Mouse (Mus musculus) granulocyte monocyte progenitor cell, adult 5-6 weeks (primary cell): ENCODE results near the gene Npnt. TPM values are rescaled to one million over a fixed set of nuclear protein-coding genes. Genes with fewer than 3 reads are reported as not detected.
A peak's percentile ranks its signal among the peaks of the same experiment; 100 is the strongest.

Source experiments
- ATAC-seq: replicated peaks from 2 replicates; pipeline ENCODE4 v1.8.0; 2016; ENCODE audit warnings: mild to moderate bottlenecking, moderate TSS enrichment, inconsistent platforms; ENCODE audit not compliant: poor library complexity, severe bottlenecking
- total RNA-seq, 2 experiments: library from RNA; stranded (forward) in 1 of 2; stranded (reverse) in 1 of 2; fragments of 200-712, 200-1000 nt in 1 of 2; fragments of >200 nt in 1 of 2; fragmentation: Nextera tagmentation in 1 of 2; gene quantifications; 2 replicates each; pipeline ENCODE4 v1.2.3; 2014 to 2017

Gene Npnt
- total RNA-seq, 2 experiments from 2014 or later = not detected

DNA sequence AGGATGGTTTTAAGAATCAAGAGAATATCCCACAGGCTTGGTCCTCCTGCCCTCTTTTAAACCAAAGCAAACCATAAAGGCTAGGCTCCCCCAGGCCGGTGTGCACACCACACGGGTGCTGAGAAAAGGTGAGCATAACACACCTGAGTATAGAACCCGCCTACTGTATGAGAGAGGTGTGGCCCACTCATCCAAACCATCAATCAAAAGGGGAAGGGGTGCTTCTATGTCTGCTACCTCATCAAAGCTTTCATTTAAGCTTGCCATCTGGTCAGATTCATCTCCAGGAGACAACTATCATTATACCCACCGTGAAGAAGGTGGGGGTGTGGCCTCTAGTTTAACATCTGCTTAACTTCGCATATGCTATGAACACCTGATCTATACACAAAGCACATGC, 52.7 kb downstream of the Npnt start:
- ATAC-seq = no peak

DNA sequence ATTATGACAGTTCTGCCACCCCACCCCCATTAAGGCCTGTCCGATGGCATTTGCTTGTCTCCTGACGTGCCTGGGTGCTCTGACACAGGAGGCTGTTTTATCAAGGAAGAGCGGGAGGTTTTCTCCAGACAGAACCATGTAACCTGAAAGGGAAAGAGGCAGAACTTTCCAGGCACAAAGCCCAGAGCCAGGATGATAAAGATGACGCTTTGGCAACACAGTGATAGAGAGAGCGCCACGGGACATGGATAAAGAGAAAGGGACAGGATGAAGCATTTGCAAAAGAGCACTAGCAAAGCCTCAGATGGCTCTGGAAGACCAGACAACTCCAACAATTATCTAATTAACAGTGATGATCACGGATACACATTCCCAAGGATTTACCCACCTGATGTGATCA, 56.0 kb downstream of the Npnt start:
- ATAC-seq = no peak

DNA sequence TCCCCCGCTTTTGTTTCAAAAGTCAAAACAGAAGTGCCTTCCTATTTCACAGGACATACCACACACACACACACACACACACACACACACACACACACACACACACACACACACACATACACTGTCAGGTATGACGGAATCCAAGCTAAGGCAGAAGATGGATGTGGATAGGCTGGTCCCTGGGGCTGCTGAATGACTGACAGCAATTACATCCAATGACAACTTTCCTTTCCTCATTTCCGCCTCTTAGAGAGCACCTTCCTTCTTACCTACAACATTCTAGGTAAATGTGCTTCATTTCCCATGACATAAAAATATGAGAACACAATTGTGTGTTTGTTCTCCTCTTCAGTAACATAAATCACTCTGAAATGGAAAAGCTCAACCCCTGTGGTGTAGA, 56.4 kb downstream of the Npnt start:
- no peak for ATAC-seq

DNA sequence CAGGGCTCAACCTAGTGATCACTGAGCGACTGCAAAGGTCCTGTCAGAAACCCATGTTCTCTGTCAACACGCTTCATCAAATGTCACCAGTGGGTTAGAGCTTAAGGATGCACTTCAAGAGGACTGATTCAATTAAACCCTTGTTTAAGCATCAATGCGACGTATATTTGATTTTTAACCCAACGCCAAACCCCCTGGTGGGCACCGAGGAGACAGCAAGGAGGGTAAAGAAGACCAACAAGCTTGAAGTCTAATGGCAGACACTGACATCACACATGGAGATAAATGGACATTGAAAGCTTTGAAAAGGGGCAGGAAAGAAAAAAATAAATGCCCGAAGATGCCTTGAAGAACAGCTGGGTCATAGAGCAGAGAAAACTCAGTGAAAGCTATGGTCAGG, 57.0 kb downstream of the Npnt start:
- ATAC-seq = no peak

DNA sequence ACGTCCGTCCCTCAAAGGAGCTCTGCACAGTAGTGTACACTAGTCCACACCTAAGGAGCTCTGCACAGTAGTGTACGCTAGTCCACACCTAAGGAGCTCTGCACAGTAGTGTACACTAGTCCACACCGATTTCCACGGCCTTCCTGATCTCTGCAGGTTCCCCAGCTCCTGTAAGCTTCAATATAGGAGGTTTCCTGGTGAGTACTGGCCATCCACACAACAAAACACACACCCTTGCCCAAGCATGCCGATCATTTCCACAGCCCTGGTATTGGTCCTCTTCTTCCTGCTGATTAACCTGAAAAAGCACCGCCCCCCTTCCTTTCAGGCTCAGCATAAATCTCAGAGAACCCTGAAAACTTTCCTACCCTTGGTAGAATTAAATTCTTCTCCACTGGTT, 57.6 kb downstream of the Npnt start:
- ATAC-seq = no peak

DNA sequence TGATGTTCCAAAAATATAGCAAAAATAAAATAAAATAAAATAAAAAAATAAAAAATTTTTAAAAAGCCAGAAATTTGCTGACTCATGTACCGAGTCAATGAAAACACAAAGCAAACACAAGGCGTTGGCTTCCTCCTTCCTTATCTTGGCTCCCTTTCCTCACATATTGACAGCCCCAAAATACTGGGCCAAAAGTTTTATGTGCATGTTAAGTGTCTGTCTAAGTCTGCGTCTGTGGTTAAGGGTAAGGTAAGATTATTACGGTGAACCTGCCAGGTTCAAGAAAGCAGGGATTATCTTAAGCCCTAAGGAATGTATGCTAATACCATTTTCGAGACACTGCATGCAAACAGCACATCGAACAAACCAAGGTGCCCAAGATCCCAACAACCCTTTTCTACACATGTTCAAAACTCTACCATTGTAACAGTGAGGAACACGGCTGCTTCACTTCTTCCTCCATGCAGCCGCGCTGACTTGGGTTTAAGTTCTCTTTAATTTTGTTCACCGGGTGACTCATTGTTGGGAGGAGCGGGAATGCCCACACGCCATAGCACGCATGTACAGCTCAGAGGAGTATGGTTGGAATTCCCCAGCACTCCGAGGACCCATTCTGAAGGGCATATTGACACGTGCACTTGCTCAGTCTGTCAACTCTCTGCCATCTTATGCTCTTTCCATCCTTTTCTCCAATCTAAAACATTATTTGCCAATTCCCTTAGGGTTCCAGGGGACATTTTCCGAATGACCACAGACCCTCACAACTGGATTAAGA, 62.8 kb downstream of the Npnt start:
- ATAC-seq = 0 out of 2 replicates have a peak, but pooled peaks have one; percentile 33

DNA sequence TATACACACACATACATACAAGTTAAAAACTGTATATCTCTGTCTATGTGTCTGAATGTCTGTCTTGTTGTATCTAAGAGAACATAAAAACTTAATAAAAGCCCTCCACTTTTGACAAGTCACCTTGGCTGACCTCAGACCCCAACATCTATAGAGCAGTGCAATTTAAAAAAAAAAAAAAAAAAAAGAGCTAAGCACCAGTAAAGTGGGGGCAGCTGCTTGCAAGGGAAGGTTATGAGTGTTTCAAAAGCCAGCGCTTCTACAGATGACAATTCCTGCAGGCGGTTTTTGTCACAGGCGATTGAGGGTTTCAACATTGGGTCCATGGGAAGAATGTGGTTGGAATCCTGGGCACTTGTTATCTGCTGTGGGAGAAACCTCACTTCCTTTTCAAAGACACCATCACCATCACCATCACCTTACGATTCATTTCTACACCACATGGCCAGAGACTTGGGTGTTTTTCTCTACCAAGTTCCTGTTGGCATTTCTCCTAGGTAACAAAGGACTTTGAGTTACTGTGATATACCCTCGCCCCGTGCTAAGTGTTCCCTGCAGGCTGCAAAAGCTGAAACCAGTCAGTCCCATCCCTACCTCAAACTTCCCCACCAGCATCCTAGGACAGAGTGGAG, 63.6 kb downstream of the Npnt start:
- peak; percentile 80 for ATAC-seq

DNA sequence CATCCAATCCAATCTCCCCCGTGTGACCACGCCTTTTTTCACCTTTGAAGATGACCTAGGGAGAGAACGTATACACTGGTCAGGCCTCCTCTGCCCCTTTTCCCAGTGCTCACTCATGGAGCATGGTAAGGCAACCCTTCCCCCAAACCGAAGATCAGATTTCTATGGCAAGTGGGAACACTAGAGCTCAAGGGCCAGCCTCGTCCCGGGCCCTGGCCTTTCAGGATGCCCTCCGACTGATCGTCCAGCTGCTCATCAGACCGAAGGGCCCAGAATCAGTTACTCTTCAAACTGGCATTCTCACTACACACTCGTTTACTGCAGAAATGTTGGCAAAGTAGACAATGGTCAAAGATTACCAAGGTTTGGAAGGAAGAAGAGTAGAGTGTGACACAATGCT, 65.6 kb downstream of the Npnt start:
- no peak for ATAC-seq

DNA sequence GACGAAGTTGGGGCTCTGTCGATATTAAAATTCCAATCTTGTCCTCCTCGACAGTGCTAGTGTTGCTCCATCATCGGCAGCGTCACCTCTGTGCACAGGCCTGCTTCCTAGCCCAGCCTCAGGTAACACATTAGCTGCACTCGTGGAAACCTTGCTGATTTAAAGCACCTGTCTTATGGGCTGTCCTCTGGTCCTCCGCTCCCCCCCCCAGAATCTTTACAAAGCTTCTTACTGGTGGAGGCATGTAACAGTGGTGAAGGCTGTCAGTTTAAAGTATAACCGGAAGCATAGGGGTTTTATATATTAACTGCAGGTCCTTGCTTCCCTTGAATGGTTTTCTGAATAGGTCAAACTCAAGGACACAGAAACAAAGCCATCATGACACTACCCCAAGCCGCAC, 66.8 kb downstream of the Npnt start:
- ATAC-seq = no peak

DNA sequence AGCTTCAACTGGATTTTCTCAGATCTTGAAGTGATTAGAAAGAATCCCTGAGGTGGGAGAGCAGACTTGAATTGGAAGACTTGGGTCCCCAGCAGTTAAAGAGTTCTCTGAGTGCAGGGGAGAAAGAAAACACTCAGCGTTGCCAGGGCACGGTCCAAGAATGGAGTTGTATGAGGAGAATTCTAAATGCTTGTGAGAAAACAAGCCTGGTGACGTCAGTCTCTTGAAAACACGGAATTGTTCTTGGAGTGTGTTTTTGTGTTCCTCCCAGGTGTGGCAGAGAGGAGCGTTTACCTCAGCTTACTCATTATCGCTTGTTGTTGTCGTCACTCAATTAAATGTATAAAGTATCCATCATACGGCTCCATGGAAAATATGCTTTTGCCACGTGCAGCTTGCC, 69.3 kb downstream of the Npnt start:
- no peak for ATAC-seq

DNA sequence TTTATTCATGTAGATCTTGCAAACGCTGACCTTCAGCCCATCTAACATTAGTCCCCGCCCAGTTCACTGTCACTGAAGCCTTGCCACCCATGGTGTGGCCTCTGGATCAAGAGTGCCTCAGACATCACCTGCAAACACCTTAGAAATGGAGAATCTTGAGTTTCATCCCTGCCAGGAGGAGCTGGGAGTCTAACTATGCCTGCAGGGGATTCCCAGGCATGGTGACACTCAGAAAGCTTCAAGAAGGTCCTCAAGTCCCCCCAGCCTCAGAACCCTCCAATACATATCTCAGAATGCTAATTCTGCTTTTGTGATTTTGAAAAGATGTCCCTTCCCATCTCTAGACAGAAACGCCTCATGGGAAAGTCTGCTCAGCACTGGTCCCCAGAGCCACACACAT, 69.7 kb downstream of the Npnt start:
- no peak for ATAC-seq

DNA sequence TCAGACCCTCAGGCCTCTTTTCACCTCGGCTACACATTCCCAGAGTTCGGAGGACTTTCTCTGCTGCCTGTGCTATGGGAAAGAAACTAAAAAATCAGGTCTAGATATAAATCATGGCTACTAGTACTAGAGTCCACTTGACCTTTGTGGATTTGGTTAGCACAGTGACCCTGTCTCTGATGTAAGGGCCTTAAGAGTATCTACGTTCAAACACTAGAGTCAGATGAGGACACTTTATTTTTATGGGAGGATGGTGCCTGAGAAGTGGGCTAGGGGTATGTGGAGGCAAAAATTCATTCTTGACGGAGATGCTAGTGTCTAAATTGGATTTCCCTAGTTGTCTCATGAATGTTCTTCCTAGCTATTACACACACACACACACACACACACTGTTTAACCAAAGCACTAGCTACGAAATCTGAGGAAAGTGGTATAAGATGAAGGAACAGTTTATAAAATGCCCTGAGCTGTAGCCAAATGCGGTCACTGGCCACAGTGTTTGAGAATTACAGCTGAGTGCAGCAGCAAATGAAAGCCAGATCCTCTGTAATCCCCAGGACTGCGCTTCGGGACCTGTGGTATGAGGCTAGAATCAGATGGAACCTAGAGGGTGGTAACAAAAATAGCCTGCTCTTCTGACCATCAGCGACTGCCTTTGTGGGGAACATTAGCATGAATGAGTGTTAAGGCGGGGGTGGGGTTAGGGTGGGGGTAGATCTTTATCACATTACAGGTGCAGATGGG, 73.0 kb downstream of the Npnt start:
- no peak for ATAC-seq

DNA sequence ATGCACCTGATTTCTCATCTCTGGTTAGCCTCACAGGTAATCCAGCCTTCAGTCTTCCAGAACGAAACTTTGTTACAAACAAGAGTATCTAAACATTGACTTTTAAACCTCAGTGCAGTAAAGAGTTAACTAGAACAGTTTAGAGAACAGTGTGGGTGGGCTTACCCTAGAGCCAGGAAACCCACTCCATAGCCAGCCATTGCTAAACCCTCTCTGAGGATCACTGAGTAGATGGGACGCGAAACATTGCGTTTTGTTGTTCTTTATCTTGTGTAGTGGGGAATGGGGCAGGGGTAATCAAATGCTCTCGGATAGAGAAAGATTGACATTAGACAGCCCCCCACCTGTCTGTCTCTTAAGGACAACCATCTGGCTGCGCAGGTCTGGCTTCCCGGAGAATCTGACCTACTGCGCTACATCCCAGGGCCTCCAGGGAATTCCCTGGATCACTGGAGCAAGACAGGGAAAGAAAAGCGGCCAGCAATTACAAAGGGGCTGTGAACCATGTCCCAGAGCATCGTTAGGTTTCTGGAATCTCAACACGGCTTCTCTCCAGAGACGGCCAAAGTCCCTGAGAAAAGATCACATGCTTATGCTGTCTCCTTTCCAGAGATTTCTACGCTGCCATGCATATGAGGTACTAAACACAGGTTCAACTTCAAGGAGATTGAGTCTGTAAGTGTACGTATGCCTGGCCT, 73.9 kb downstream of the Npnt start:
- no peak for ATAC-seq

DNA sequence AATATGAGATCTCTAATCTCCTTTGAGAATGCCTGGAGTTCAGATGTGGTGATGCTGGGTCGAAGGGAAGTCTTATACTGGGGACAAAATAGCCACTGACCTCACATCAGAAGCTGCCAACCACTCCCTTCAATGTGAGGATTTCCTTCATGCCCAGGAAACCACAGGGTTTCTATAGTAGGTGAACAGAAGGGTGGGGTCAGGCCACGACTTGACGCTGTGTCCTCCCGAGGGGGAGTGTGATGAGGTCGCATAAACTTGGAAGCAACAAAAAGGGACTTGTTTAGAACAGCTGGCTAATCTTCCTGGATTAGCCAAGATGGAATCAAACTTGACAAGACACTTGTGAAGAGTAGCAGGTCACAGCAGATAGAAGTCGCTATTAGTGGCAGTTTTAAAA, 76.8 kb downstream of the Npnt start:
- no peak for ATAC-seq

DNA sequence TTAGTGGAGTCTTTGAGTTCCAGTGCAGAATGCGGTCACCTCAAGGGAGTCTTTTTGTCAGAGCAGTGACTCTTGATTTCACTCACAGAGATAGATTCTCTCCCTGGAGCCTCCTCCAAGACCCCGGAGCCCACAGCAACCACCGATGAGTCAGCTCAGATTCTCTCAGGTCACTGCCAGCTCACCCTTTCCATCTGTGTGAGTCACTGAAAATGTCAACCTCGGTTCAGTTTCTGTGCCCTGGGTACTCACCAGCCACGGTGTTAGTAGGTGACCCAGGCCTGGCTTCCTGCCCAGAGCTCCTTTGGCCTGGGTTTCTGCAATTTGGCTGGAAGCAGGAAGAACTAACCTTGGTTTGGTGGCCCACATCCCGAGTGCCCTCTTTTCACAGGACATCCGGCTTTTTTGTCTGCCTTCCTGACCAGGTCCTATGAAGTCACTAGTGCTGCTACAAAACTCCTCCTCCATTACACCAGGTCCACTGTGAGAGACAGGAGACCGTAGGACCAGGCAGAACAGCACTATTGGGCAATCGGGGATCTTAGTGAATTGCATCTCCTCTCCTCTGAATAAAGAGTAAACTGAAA, 78.7 kb downstream of the Npnt start:
- peak; percentile 59 for ATAC-seq

DNA sequence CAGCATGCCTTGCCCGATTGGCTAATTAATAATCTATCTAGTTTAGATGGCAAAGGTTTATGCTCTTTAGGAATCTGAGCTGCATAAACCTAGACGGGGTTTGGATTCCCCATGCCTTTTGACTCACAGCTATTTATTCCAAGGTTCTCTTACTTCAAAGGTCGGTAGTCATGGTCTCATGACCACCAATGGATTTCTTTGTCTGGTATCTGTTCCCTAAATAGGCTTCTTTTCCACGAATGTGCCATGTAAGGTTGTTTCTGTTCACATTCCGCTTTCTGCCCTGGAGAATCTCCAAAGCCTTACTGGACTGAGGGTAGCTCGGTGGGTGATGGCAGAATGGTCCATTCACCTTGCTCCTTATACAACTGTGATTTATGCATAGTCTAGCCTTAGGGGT, 80.0 kb downstream of the Npnt start:
- no peak for ATAC-seq

DNA sequence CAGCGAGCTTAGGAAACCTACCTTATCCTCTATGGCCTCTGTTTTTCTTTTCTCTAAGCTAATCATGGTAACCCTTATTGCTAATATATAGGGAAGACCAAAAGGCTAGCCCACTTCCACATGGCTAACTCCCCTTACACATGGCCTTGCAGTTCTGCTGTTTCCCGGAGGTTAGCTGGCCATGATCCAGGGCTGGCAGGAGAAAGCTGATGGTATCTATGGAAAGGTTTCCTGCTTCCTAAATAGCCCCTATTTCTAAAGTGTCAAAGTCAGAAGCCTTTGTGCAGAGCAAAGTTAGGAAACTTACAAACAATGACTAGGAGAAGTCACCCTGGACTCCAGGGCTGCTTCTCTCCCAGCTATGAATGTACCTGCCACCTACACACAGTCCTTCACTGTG, 81.3 kb downstream of the Npnt start:
- ATAC-seq = no peak

DNA sequence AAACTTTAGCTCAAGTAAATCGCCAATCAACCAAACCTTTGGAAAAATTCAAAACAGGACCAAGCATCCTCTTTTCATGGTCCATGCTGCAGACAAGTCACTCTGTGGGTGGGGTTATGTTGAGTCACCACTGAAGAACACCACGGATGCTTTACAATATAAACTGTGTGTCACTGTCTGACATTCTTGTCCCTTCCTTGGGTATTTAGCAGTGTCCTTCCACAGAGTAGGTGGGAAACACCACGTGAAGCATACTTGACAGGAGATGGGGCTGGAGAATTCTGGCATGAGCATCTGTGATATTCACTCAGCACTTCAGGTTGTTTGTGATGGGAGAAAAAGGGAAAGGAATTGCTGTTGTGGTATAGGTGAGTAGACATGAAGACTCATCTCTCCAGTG, 83.1 kb downstream of the Npnt start:
- ATAC-seq = no peak

DNA sequence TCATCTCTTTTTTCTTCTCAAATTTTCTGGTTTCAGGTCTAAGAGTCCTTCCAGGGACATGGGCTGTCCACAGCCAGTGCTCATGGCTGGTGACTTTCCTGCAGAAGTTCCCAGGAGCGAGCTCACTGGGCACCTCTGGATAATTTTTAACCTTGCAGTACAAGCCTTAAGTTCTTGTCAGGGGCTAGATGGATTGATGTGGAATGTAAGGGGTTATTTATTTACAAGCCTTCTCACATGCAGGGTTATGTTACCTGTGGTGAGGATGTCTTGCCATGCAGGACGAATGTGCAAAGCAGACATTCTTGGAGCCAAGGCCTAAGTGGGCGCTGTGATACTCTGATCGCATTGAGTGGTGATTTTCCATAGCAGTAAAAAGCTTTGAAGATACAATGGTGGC, 84.5 kb downstream of the Npnt start:
- no peak for ATAC-seq

DNA sequence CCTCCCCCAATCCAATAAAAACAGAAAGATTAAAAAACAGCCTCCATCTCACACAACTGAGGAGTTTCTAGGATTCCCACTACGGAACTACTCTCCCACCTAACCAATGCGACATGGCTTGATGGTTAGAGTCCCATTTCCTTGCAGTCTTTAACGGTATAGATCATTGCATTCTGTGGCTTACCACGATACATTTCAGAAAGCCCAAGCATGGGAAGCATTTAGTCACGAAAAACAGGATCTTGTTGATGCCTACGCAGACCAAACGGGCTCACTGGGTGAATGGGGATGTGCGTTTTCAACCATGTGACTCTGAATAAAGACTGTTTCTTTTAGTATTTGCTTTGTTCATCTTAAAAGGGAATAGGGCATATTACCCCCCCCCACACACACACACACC, 85.1 kb downstream of the Npnt start:
- peak; percentile 33 for ATAC-seq
